Mouse (Mus musculus) right cerebral cortex, postnatal 14 days (tissue): ENCODE data around the gene Grb7.

Experiments
- DNase-seq: peaks from one replicate; pipeline ENCODE4 v3.0.0; 2022

Grb7 gene

DNA sequence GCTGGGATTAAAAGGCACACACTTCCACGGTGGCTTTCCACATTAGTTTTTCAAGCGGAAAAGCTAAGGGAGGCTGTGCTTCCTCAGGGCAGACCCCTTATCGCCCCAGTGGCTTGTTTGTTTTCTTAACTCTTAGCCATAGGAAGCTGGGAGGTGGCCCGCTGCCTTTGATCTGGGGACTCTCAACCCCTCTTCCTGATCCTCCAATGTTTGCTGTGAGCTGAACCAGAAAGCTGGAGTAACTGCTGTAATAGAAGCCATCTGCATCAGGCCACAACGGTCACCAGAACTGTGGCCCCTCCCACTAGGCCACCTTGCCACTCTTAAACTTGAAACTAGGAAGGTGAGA is at the start of gene Grb7:
TSS of gene Grb7 (plus strand) at position 182 of the 349 bp plus-strand sequence.
- no peak for DNase-seq

DNA sequence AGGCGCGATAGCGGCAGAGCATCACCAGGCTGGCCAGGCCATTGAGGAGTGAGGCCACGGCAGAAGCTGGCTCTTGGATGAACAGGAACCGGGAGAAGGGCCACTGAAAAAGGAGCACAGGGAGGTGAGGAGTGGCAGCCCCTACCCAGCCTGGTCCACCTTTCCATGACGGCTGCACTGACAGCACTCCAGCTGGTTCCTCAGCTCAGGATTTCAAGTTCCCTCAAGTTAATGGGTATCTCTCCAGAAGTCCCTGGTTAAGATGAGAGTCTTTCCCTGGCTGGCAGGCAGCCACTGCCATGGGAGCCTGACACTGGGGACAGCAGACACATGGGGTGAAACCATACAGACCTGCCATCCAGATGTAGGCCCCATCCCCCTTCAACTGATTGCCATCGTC is 48.2 kb upstream of the Grb7 start:
- DNase-seq: no peak

GRCm38 (mm10) chr11:98400161-98400726 is 46.0 kb upstream of the Grb7 start, which contains the start of gene Pgap3:
TSS of gene Pgap3 (minus strand) at chr11:98400490.
- DNase-seq: peak; percentile 85

GRCm38 (mm10) chr11:98400816-98401215 is 45.4 kb upstream of the Grb7 start:
- DNase-seq: no peak

DNA sequence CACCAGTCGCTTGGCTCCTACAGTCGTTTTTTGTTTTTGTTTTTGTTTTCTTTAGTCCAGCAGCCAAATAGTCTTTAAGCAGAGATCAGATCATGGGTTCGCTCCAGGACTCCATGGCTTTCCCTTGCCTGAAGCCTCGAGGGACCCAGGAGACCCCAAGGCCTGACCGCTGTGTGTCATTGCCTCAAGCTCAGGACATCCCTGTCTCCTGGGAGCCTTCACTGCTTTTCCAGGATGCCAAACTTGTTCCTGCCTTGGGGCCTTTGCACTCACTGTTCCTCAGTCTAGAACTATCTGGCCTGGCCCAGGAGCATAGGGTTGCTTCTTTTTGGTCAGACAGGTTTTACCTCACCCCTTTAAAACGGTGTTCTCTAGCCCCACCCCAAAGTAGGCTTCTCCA is 39.6 kb upstream of the Grb7 start:
- no peak for DNase-seq

DNA sequence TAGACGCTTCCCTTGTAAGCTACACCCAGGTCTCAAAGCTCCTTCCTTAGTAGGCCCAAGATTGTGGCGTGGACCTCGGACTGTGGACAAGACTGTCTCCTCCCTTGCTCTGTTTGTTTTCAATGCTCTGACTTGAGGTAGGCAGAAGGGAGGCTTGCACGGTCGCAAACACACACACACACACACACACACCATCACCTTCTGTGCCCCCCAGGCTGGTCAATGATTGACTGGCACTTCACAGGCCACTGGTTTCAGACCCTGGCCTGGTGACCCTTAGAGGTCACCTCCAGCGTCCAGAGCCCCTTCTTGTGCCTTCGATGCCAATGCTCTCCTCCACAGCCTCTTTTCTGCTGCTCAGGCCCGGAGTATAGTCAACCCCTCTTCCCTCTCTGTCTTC is 37.3 kb upstream of the Grb7 start:
- no peak for DNase-seq

GRCm38 (mm10) chr11:98409341-98409822 is 36.8 kb upstream of the Grb7 start:
- DNase-seq: no peak

- DNase-seq: no peak
Measured at GRCm38 (mm10) chr11:98412273-98412796, 33.9 kb upstream of the Grb7 start, which contains the start of gene Erbb2. TSS of gene Erbb2 (plus strand) at chr11:98412470.

- DNase-seq: no peak
Measured at GRCm38 (mm10) chr11:98412797-98413301, 33.3 kb upstream of the Grb7 start.

- no peak for DNase-seq
Measured at GRCm38 (mm10) chr11:98413731-98414130, 32.5 kb upstream of the Grb7 start.

- no peak for DNase-seq
Measured at GRCm38 (mm10) chr11:98414162-98414561, 32.0 kb upstream of the Grb7 start.

DNA sequence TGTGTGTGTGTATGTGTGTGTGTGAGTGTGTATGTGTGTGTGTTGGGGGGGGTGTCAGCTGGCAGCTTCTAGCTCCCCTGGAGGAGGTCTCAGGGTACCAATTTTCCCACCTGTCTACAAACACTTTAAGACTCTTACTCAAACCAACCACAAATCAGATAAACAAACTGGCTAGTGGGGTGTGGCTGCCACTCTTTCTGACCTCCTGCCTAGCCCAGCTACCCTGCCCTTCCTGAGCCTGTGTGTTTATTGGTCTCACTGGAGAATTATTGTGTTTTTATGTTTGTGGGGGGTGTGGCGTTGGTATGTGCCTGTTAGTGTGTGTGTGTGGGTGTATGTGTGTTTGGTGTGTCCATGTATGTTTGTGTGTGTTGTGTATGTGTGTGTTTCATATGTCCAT is 29.1 kb upstream of the Grb7 start:
- no peak for DNase-seq

- DNase-seq: no peak
Measured at GRCm38 (mm10) chr11:98418273-98418672, 27.9 kb upstream of the Grb7 start.

DNA sequence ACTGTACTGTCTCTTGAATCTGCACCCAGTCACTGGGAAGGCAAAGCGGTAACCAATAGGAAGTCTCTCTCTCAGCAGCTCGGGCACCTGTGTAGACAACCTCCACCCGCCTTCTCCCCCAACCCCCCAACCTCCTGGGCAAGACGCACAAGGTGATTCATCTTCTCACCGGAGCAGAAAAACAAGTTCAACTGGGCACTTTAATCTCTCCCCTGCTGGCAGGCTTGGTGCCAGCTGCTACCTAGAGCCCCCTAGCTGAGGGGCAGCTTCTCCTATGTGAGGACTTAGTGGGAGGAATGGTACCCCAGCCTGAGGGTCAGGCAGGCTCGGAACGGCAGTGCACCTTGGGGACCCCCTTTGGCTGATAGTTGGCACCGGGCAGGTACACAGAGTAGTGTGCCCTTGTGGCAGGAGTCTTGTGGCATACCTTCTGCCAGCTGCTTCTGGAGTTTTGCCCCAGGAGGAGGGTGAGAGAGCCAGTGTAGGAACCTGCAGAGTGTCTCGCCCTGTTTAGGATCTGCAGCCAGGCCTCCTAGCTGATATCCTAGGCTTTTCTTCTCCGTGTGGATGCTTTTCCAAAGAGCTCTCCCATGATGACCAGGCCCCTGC is 27.2 kb upstream of the Grb7 start:
- no peak for DNase-seq

GRCm38 (mm10) chr11:98426592-98426991 is 19.6 kb upstream of the Grb7 start:
- no peak for DNase-seq

GRCm38 (mm10) chr11:98428436-98428835 is 17.8 kb upstream of the Grb7 start:
- no peak for DNase-seq

GRCm38 (mm10) chr11:98431743-98432502 is 14.3 kb upstream of the Grb7 start:
- DNase-seq: no peak

- DNase-seq: no peak
Measured at GRCm38 (mm10) chr11:98435723-98436122, 10.5 kb upstream of the Grb7 start.

DNA sequence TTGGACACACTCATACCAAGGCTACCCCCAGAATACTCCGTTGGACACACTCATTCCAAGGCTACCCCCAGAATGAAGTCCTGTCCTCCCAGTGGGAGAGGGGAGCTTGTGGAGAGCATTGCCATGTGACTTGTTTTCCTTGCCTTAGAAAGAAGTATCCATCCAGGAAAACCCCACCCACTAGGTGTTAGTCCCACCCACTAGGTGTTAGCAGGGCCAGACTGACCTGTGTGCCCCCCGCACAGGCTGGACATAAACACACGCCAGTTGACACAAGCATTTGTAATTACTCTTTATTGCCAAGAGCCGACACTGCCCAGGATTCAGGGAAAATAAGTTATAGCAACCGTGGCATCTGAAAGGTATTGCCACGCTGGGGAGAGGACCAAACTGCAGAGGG is 8.8 kb upstream of the Grb7 start:
- no peak for DNase-seq

DNA sequence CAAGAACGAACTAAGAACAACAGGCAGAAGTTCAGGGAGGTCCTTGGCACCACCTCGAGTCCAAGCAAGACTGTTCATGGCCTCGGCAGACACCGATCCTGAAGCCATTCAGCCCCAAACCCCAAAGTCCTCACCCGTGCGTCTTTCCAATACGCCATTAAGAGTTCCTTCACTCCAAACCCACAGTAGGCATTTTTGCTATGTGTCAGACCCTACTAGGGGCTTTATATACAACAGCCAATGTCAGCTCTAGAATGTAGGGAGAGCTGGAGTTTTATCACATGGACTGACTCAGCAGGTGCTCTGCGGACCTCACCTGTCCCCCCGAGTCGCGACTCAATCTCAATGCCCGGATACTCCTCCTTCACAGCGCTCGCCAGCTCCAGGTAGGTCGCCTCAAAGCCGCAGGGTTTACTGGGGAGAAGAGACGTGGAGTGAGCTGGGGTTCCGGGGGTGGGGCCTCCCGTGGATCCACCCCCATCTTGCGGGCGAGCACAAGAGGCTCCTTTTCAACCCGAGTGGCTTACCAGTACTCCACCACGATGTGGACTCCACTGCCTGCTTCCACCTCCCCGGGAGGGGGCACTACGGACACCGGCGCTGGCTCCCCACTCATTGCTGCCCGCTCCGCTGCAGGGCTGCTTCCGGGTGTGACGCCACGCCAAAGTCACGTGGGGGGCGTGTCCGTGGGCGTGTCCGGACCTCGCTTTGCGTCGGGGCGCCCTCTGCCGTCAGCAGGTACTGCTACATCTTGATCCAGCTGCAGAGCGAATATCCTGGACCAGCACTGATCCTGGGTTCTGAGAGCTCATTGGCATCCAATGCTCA is 7.6 kb upstream of the Grb7 start, which contains the start of gene Mien1:
TSS of gene Mien1 (minus strand) at position 661 of the 828 bp plus-strand sequence.
- DNase-seq: peak; percentile 99

GRCm38 (mm10) chr11:98443688-98444087 is 2.5 kb upstream of the Grb7 start:
- no peak for DNase-seq

DNA sequence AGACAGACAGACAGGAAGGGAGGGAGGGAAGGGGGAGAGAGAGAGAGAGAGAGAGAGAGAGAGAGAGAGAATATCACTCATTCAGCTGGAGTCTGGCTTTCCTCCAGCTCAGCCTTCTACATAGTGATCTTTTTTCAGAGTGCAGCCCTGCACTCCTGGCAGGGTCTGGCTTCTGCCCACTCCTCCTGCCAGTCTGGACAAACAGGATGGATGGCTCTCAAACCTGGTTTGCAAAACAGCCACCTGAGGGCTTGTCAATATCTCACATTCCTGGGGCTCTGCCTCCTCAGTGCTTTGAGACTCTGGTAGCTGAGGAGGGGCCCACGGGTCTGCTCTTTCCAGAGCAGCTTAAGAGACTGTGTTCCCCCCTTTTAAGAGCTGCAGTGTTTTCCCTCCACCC is 956 bp upstream of the Grb7 start:
- no peak for DNase-seq

GRCm38 (mm10) chr11:98445679-98446078 is 515 bp upstream of the Grb7 start:
- DNase-seq: no peak
